Mouse (Mus musculus): ENCODE data around the gene Tceal7.

DNA sequence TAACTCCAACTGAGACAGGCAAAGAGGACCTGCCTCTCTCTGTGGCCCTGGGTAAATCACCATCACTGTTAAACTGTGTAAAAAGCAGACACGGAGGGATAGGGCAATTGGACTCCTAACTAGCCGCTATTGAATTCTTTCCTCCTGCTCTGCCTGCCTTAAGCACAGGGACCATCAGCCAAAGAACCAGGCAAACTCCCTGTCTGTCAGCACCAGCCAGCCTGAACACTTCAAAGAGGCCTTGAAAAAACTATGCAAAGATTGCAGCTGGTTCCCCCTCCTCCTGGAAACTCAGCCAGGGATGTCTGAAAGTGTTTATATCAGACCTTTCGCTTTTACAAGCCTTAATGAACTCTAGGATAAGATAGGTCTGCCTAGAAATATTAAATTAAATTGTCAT lies 60.0 kb downstream of the Tceal7 start:
- TF ChIP-seq POLR2A (IDR thresholded peaks at IDR 0.05; ENCODE audit: borderline replicate concordance, extremely low read depth, low read depth, low read length) (no peak), CTCF (IDR thresholded peaks at IDR 0.05; ENCODE audit: insufficient read depth, low read length) (no peak)

Measured in lung, adult 2 months (tissue).